Mouse (Mus musculus): ENCODE measurements around the gene Vmn2r62. TPM values are rescaled to one million over a fixed set of nuclear protein-coding genes. Genes with fewer than 3 reads are reported as not detected.
"Not testable (repeated sequence)": the region's sequence is repeated elsewhere in the genome, so short reads cannot be mapped to it uniquely, and the experiment has no call there.

Vmn2r62 gene
- total RNA-seq (2022) = not detected

DNA sequence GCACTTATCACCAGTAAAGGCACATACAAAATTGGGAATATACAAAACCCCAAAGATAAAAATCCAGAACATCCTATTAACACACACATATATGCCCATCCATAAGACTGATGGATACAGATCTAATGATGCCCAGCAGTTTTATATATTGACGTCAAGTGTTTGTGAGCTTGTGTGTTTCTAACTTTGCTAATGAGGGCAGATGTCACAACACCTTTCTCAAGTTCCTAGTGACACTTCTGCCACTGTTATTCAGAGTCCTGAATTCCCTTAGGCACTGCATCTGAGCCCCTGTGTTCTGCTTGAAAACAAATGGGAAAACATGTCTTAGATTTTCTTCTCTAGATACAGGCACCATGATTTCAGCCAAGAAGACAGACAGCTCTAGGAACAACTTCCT is at the start of gene Vmn2r62:
TSS of gene Vmn2r62 (minus strand) at position 101 of the 400 bp plus-strand sequence.
- DNase-seq (ENCODE audit: low spot score in 2 of 2) = not testable (repeated sequence)

DNA sequence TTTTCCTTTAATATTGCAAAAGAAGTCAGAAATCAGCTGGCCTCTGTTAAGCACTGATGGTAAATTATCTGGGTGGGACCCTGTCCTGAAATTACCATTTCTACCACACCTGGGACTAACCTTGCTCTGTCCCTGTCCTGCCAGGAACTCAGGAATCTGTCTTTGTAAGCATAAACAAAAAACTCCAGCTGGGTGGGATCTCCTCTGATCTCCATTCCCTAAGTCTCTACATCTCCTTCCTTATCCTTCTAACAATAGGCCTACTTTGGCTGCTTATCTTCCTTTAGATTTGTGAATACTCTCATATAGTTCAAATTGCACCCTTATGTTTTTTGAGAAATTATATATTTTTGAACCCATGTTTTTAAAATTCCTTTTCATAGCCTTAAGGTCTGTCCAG is 45.0 kb upstream of the Vmn2r62 start:
- not testable (repeated sequence) for DNase-seq (ENCODE audit: low spot score in 2 of 2)

DNA sequence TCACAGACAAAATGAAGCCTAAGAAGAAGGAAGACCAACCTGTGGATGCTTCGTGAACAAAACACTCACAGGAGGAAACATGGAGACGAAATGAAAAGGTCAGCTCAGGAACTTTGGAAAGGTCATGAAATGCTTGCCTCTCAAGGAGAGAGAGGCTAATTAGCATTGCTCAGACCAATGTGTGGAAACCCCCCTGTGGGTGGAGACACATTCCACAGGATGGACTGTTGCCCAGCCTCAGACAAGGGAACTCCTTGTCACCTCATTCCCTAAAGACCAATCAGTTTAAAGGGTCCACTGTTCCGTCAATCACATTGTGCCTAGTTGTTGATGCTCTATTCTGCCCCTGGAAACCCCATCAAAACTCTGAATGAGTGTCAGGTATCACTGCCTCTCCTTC is 38.9 kb upstream of the Vmn2r62 start:
- DNase-seq (ENCODE audit: low spot score in 2 of 2) = no peak

DNA sequence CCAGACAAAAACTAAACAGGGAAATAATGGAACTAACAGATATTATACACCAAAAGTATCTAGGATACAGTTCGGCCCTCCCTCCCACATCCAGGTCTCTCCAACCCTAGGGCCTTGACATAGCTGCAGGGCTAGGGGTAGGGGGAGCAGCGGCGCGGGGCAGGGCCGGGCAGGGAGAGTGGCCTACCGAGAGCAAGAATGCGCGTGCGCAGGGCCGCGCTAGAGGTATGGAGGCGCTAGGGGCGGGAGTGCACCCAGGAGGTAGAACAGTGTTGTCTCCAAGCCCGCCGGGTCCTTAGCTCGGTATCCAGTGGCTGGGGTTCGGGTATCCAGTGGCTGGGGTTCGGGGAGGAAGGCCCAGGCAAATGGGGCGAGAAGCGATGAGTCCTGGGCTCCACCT is 43.5 kb downstream of the Vmn2r62 start:
- no peak for DNase-seq (ENCODE audit: low spot score in 2 of 2)

DNA sequence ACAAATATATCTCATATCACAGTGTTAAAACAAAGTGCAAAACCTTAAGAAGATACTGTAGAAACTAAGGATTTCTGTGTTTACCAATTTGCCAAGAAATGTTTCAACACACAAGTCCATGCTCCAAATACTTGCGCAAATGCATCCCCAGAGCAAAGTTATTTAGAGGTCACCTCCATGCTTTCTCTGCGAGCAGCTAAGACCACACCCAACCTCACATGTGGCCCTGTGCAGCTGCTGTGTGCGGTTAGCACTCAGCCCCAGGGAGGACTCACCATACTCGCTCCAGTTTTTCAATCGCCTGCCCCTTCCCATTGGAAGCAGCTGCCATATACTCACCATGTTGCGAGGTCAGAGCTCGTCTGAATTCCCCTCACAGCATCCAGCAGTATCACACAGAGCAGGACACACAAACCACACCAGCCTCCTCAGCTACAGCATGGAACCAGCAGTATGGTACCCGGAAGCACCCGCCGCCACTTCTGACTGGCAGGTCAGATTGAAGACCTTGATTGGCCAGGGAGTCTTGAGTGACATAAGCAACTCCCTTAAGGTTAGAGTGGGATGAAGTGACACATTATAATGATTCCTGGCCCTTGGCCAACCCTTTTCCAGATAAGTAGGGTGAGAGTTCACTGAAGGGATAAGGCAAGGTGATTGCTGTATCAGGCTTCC is 54.7 kb downstream of the Vmn2r62 start:
- no peak for DNase-seq (ENCODE audit: low spot score in 2 of 2)

DNA sequence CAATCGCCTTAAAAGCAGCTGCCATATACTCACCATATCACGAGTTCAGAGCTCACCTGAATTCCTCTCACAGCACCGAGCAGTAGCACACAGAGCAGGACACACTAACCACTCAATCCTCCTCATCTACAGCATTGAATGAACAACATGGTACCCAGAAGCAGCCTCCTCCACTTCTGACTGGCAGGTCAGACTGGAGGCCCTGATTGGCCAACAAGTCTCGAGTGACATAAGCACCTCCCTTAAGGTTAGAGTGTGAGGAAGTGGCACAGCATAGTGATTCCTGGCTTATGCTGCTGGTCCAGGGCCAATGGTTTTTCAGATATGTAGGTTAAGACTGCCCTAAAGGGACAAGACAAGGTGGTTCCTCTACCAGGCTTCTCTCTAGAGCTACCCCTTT is 66.4 kb downstream of the Vmn2r62 start, which contains the start of gene Gm17067:
TSS of gene Gm17067 (minus strand) at position 101 of the 400 bp plus-strand sequence.
- not testable (repeated sequence) for DNase-seq (ENCODE audit: low spot score in 2 of 2)

Other genes with a start within 250 kb of the Vmn2r62 start
- gene Gm21028, start 214.9 kb downstream of the Vmn2r62 start, total RNA-seq (2022) = not detected
- under 1 TPM in 3 of 4 experiments, not detected in 1; 0.20 to 0.39 (median 0.22) TPM for gene Zfp977, start 201.0 kb downstream of the Vmn2r62 start, total RNA-seq (2022)
- 1 to 10 TPM in 2 of 4 experiments, under 1 TPM in 2; 0.94 to 1.8 (median 1.1) TPM for gene Zfp976, start 150.9 kb downstream of the Vmn2r62 start, total RNA-seq (2022)
- 1 to 10 TPM; 4.6 to 5.4 (median 5.0) TPM for gene Zfp975, start 100.8 kb downstream of the Vmn2r62 start, total RNA-seq (2022)
- not detected for gene Gm17067, start 66.5 kb downstream of the Vmn2r62 start, total RNA-seq (2022)
- gene Gm2381, start 73.7 kb upstream of the Vmn2r62 start, total RNA-seq (2022) = under 1 TPM in 2 of 4 experiments, not detected in 2; 0.07 to 0.11 TPM
- gene Vmn2r63, start 140.3 kb upstream of the Vmn2r62 start, total RNA-seq (2022) = not detected
- not detected for gene Gm9268, start 225.2 kb upstream of the Vmn2r62 start, total RNA-seq (2022)

Measured in gastrocnemius, adult 8-10 months (tissue).